ENCODE assay signal across 13 mouse cellular contexts in the genomic region with DNA sequence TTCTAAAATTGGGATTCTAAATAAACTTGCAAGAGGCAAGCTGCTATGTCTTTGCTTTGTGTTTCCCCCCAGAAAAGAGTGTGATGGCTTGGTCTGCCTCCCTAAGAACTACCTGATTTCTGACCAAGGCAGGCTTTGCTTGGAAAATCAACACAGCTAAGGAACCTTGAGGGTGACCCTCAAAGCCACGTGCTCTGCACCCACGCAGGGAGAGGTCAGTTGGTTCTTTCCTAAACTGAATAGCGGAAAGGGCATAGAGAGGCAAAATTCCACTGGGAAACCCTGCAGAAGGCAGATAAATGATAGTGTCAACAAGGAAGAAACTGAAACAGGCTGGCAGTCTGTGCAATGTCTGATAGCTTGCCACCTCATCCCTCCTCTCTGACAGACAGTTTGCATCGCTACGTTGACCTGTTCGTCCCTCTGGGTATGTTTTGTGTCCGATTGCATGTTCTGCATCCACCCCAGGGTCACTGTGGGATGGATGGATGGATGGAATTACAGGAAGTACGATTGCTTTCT.
"Had no signal": no experiment of that assay in that cellular context is flagged by ENCODE, and none has a peak within 500 bp of the region (broad histone marks: within the 10 kb centered on the region; RNA-seq: fewer than 3 reads in every experiment).

No protein-coding gene starts in this region.

- DNase-seq: kidney, adult 9 months; kidney, postnatal 14 days; kidney, postnatal 4 days; left cerebral cortex, postnatal 4 days; liver, postnatal 0 days; lung, embryonic 14.5 days; midbrain, embryonic 14.5 days; right cerebral cortex, adult 18-20 months; right cerebral cortex, postnatal 14 days; right cerebral cortex, postnatal 4 days; thymus, adult 2 months; thymus, postnatal 14 days; thymus, postnatal 4 days had no signal
